Mouse (Mus musculus) embryonic facial prominence, embryonic 12.5 days (tissue): ENCODE measurements around the gene Gtpbp3. TPM values are rescaled to one million over a fixed set of nuclear protein-coding genes. Genes with fewer than 3 reads are reported as not detected.
"Not testable (repeated sequence)": the region's sequence is repeated elsewhere in the genome, so short reads cannot be mapped to it uniquely, and the experiment has no call there.

ENCODE experiments used
- ATAC-seq: fragments of 200-750 bp; cut with Nextera tagmentation; 2 replicates; pipeline ENCODE4 v1.8.0; 2017; ENCODE audit not compliant: insufficient number of reproducible peaks, insufficient read depth, low FRiP score, low TSS enrichment
- H3K27ac ChIP-seq: fragments of 300-500 bp; sonication (generic); 2 replicates; pipeline ENCODE4 v1.5.1; 2016; ENCODE audit warnings: mild to moderate bottlenecking
- H3K27me3 ChIP-seq: fragments of 300-500 bp; sonication (generic); 2 replicates; pipeline ENCODE4 v1.6.1; 2016; ENCODE audit warnings: mild to moderate bottlenecking, moderate library complexity
- H3K36me3 ChIP-seq: fragments of 300-500 bp; sonication (generic); 2 replicates; pipeline ENCODE4 v1.6.1; 2016; ENCODE audit warnings: mild to moderate bottlenecking
- H3K4me1 ChIP-seq: fragments of 300-500 bp; sonication (generic); 2 replicates; pipeline ENCODE4 v1.6.1; 2016
- H3K4me2 ChIP-seq: fragments of 300-500 bp; sonication (generic); replicated peaks from 2 replicates; pipeline ENCODE4 v1.6.1; 2016; ENCODE audit warnings: mild to moderate bottlenecking, moderate library complexity
- H3K4me3 ChIP-seq: fragments of 300-500 bp; sonication (generic); 2 replicates; pipeline ENCODE4 v1.5.1; 2016; ENCODE audit warnings: mild to moderate bottlenecking
- H3K9ac ChIP-seq: fragments of 300-500 bp; sonication (generic); 2 replicates; pipeline ENCODE4 v1.6.1; 2016; ENCODE audit warnings: mild to moderate bottlenecking, moderate library complexity
- H3K9me3 ChIP-seq: fragments of 300-500 bp; sonication (generic); 2 replicates; pipeline ENCODE4 v1.6.1; 2016; ENCODE audit warnings: mild to moderate bottlenecking, moderate library complexity
- WGBS: fragments of 180-500 bp; shearing (Covaris S2); methylation state at CpG from one replicate; pipeline ENCODE4 v1.1.7; 2016; 5-methylcytosine and 5-hydroxymethylcytosine counted together
- polyA plus RNA-seq: library from polyadenylated mRNA; unstranded; fragments of >200 nt; fragmentation: Nextera tagmentation; extraction: Ambion mirVana; gene quantifications from 2 replicates; pipeline ENCODE4 v1.2.1, GENCODE M21; 2016

The Gtpbp3 gene
- polyA plus RNA-seq, 1 experiment from 2014 or later = 23.0 TPM

GRCm38 (mm10) chr8:71505326-71505725, 17.4 kb downstream of the Gtpbp3 start:
- no peaks in the 10 kb centered on the region for H3K36me3 ChIP-seq
- H3K4me1 ChIP-seq = no peaks in the 10 kb centered on the region
- H3K27me3 ChIP-seq = peaks cover 43% of the 10 kb centered on the region
- no peaks in the 10 kb centered on the region for H3K9me3 ChIP-seq
- H3K4me2 ChIP-seq = no peak overlapping the region
- no peak for ATAC-seq
- no peak overlapping the region for H3K9ac ChIP-seq
- H3K27ac ChIP-seq = no peak overlapping the region
- WGBS = 86% methylated on average over 4 of the region's 4 CpGs
- H3K4me3 ChIP-seq = no peak overlapping the region

GRCm38 (mm10) chr8:71505979-71506378, 18.1 kb downstream of the Gtpbp3 start:
- Histone ChIP-seq H3K4me1 (no peaks in the 10 kb centered on the region), H3K4me3 (no peak overlapping the region), H3K9ac (no peak overlapping the region), H3K27me3 (peaks cover 43% of the 10 kb centered on the region), H3K4me2 (no peak overlapping the region), H3K9me3 (no peaks in the 10 kb centered on the region), H3K27ac (no peak overlapping the region), H3K36me3 (no peaks in the 10 kb centered on the region)
- no peak for ATAC-seq
- WGBS = 79% methylated on average over 4 of the region's 4 CpGs

- H3K27me3 ChIP-seq = peaks cover 43% of the 10 kb centered on the region
- H3K9me3 ChIP-seq = no peaks in the 10 kb centered on the region
- WGBS = under 1% methylated on average over 61 of the region's 61 CpGs
- no peaks in the 10 kb centered on the region for H3K36me3 ChIP-seq
- peak overlapping the region; percentile 42; the same call in 1 of the 2 replicates for H3K9ac ChIP-seq
- H3K4me2 ChIP-seq = peak overlapping the region; percentile 60
- ATAC-seq = 0 out of 2 replicates have a peak, but pooled peaks have one; percentile 31
- H3K4me1 ChIP-seq = no peaks in the 10 kb centered on the region
- no peak overlapping the region for H3K27ac ChIP-seq
- H3K4me3 ChIP-seq = peak overlapping the region; percentile 35
Observed at GRCm38 (mm10) chr8:71507589-71508104, 19.7 kb downstream of the Gtpbp3 start.

GRCm38 (mm10) chr8:71509316-71509715, 21.4 kb downstream of the Gtpbp3 start:
- Histone ChIP-seq H3K4me2 (no peak overlapping the region), H3K4me1 (no peaks in the 10 kb centered on the region), H3K27me3 (peaks cover 43% of the 10 kb centered on the region), H3K9ac (no peak overlapping the region), H3K9me3 (no peaks in the 10 kb centered on the region), H3K36me3 (no peaks in the 10 kb centered on the region), H3K27ac (no peak overlapping the region), H3K4me3 (no peak overlapping the region)
- no peak for ATAC-seq
- 44% methylated on average over 2 of the region's 2 CpGs for WGBS

GRCm38 (mm10) chr8:71511644-71512043, 23.7 kb downstream of the Gtpbp3 start, which contains the start of gene Plvap:
Plvap (minus strand) TSS chr8:71511752.
- Histone ChIP-seq H3K4me2 (no peak within 1 kb of the TSS), H3K4me3 (0 out of 2 replicates have a peak within 1 kb of the TSS, but pooled peaks have one; percentile 6)

GRCm38 (mm10) chr8:71513018-71513754, 25.3 kb downstream of the Gtpbp3 start:
- no peak for ATAC-seq
- Histone ChIP-seq H3K4me3 (no peak overlapping the region), H3K27ac (no peak overlapping the region), H3K4me2 (no peak overlapping the region), H3K4me1 (no peaks in the 10 kb centered on the region), H3K9me3 (no peaks in the 10 kb centered on the region), H3K9ac (no peak overlapping the region), H3K36me3 (no peaks in the 10 kb centered on the region), H3K27me3 (peaks cover 13% of the 10 kb centered on the region)
- WGBS = 67% methylated on average over 15 of the region's 15 CpGs

More at GRCm38 (mm10) chr8:71511644-71512043, 23.7 kb downstream of the Gtpbp3 start, which contains the start of gene Plvap:
- H3K4me1 ChIP-seq = no peaks in the 10 kb centered on the region
- peaks cover 29% of the 10 kb centered on the region for H3K27me3 ChIP-seq
- no peak within 1 kb of the TSS for H3K9ac ChIP-seq
- H3K9me3 ChIP-seq = no peaks in the 10 kb centered on the region
- 50% methylated on average over 14 of the region's 14 CpGs for WGBS
- ATAC-seq = no peak; the same call in 1 of the 2 replicates
- no peaks in the 10 kb centered on the region for H3K36me3 ChIP-seq
- 0 out of 2 replicates have a peak within 1 kb of the TSS, but pooled peaks have one; percentile 11 for H3K27ac ChIP-seq

- H3K4me3 ChIP-seq = no peak overlapping the region
- H3K36me3 ChIP-seq = no peaks in the 10 kb centered on the region
- WGBS = 66% methylated on average over 5 of the region's 5 CpGs
- no peaks in the 10 kb centered on the region for H3K4me1 ChIP-seq
- no peaks in the 10 kb centered on the region for H3K27me3 ChIP-seq
- no peak overlapping the region for H3K4me2 ChIP-seq
- H3K9ac ChIP-seq = no peak overlapping the region
- no peak overlapping the region for H3K27ac ChIP-seq
- ATAC-seq = no peak
- H3K9me3 ChIP-seq = no peaks in the 10 kb centered on the region
Observed at GRCm38 (mm10) chr8:71515043-71515442, 27.1 kb downstream of the Gtpbp3 start.

GRCm38 (mm10) chr8:71516786-71517185, 28.9 kb downstream of the Gtpbp3 start:
- Histone ChIP-seq H3K9ac (no peak overlapping the region), H3K4me1 (0 out of 2 replicates have a peak, but pooled peaks cover 3% of the 10 kb centered on the region), H3K36me3 (no peaks in the 10 kb centered on the region), H3K27me3 (no peaks in the 10 kb centered on the region), H3K9me3 (no peaks in the 10 kb centered on the region), H3K4me2 (no peak overlapping the region), H3K4me3 (no peak overlapping the region), H3K27ac (no peak overlapping the region)
- WGBS = 5% methylated on average over 6 of the region's 6 CpGs
- ATAC-seq = no peak

- not testable (repeated sequence) for H3K27ac ChIP-seq, H3K9me3 ChIP-seq, ATAC-seq, H3K4me3 ChIP-seq, H3K36me3 ChIP-seq, H3K27me3 ChIP-seq, H3K9ac ChIP-seq, H3K4me1 ChIP-seq, H3K4me2 ChIP-seq
- WGBS = 36% methylated on average over 9 of the region's 10 CpGs
Observed at GRCm38 (mm10) chr8:71519037-71519825, 31.3 kb downstream of the Gtpbp3 start.

GRCm38 (mm10) chr8:71521634-71522033, 33.7 kb downstream of the Gtpbp3 start:
- WGBS = 5% methylated on average over 17 of the region's 17 CpGs
- peak; percentile 80 for ATAC-seq
- Histone ChIP-seq H3K4me1 (peaks cover 10% of the 10 kb centered on the region; the same call in 1 of the 2 replicates), H3K27me3 (peaks cover 31% of the 10 kb centered on the region), H3K4me2 (peak overlapping the region; percentile 30), H3K4me3 (no peak overlapping the region), H3K36me3 (no peaks in the 10 kb centered on the region), H3K9ac (no peak overlapping the region), H3K9me3 (no peaks in the 10 kb centered on the region), H3K27ac (no peak overlapping the region)

- no peak within 1 kb of the TSS for H3K9ac ChIP-seq
- H3K4me2 ChIP-seq = peak within 1 kb of the TSS; percentile 37
- peak within 1 kb of the TSS; percentile 15; the same call in 1 of the 2 replicates for H3K4me3 ChIP-seq
- no peak within 1 kb of the TSS for H3K27ac ChIP-seq
- H3K4me1 ChIP-seq = peaks cover 10% of the 10 kb centered on the region; the same call in 1 of the 2 replicates
- WGBS = 9% methylated on average over 46 of the region's 46 CpGs
- H3K36me3 ChIP-seq = no peaks in the 10 kb centered on the region
- H3K9me3 ChIP-seq = no peaks in the 10 kb centered on the region
- peaks cover 38% of the 10 kb centered on the region for H3K27me3 ChIP-seq
- no peak for ATAC-seq
Observed at GRCm38 (mm10) chr8:71525226-71526050, 37.5 kb downstream of the Gtpbp3 start, which contains the start of gene Ccdc194. Ccdc194 (minus strand) TSS chr8:71525711.
